Mouse (Mus musculus) cortical plate, adult 2 months (tissue): ENCODE measurements around the gene Wdcp.

Source experiments
- CTCF ChIP-seq: fragments of 200-500 bp; IDR thresholded peaks from 2 replicates; pipeline ENCODE4 v1.5.1; 2011; ENCODE audit warnings: mild to moderate bottlenecking, control low read depth, low read length; ENCODE audit not compliant: insufficient read depth; ENCODE audit errors: extremely low read depth
- POLR2A ChIP-seq: fragments of 200-500 bp; IDR thresholded peaks from 2 replicates; pipeline ENCODE4 v1.6.1; 2011; ENCODE audit warnings: mild to moderate bottlenecking, low read length, control low read depth; ENCODE audit not compliant: insufficient read depth; ENCODE audit errors: extremely low read depth

- TF ChIP-seq CTCF, result no peak
- no peak for TF ChIP-seq POLR2A
These were observed 29.5 kb upstream of the Wdcp start for GRCm38 (mm10) chr12:4813636-4814035.
